Mouse (Mus musculus) hindbrain, embryonic 16.5 days (tissue): ENCODE data around the gene Tbcel. TPM values are rescaled to one million over a fixed set of nuclear protein-coding genes. Genes with fewer than 3 reads are reported as not detected.
A peak's percentile ranks its signal among the peaks of the same experiment; 100 is the strongest.

Source experiments
- ATAC-seq: fragments of 200-750 bp; cut with Nextera tagmentation; 2 replicates; pipeline ENCODE4 v1.8.0; 2017; ENCODE audit warnings: moderate TSS enrichment, moderate library complexity
- H3K27ac ChIP-seq: fragments of 300-500 bp; sonication (generic); 2 replicates; pipeline ENCODE4 v1.5.1; 2014; ENCODE audit warnings: low read depth, mild to moderate bottlenecking, control low read depth, low read length, moderate library complexity
- H3K27me3 ChIP-seq: fragments of 300-500 bp; sonication (generic); replicated peaks from 2 replicates; pipeline ENCODE4 v1.6.1; 2014; ENCODE audit warnings: low read length; ENCODE audit not compliant: control insufficient read depth, insufficient read depth
- H3K36me3 ChIP-seq: fragments of 300-500 bp; sonication (generic); 2 replicates; pipeline ENCODE4 v1.6.1; 2014; ENCODE audit warnings: mild to moderate bottlenecking, low read length, moderate library complexity, mixed read lengths; ENCODE audit not compliant: control insufficient read depth, insufficient read depth
- H3K4me1 ChIP-seq: fragments of 300-500 bp; sonication (generic); 2 replicates; pipeline ENCODE4 v1.6.1; 2014; ENCODE audit warnings: low read depth, low read length; ENCODE audit not compliant: control insufficient read depth, insufficient read depth
- H3K4me2 ChIP-seq: fragments of 300-500 bp; sonication (generic); 2 replicates; pipeline ENCODE4 v1.6.1; 2014; ENCODE audit warnings: mild to moderate bottlenecking, low read length, control low read depth, moderate library complexity
- H3K4me3 ChIP-seq: fragments of 300-500 bp; sonication (generic); 2 replicates; pipeline ENCODE4 v1.5.1; 2014; ENCODE audit warnings: mild to moderate bottlenecking, low read length, control low read depth, moderate library complexity
- H3K9ac ChIP-seq: fragments of 300-500 bp; sonication (generic); 2 replicates; pipeline ENCODE4 v1.6.1; 2014; ENCODE audit warnings: low read depth, mild to moderate bottlenecking, control low read depth, low read length, moderate library complexity
- H3K9me3 ChIP-seq: fragments of 300-500 bp; sonication (generic); 2 replicates; pipeline ENCODE4 v1.6.1; 2014; ENCODE audit warnings: mild to moderate bottlenecking, low read length, moderate library complexity; ENCODE audit not compliant: control insufficient read depth
- WGBS: fragments of 180-500 bp; shearing (Covaris S2); extraction: QIAGEN DNeasy Blood & Tissue Kit; methylation state at CpG from one replicate; pipeline ENCODE4 v1.1.7; 2014; 5-methylcytosine and 5-hydroxymethylcytosine counted together
- polyA plus RNA-seq: library from polyadenylated mRNA; unstranded; fragments of >200 nt; fragmentation: Nextera tagmentation; extraction: Ambion mirVana; gene quantifications from 2 replicates; pipeline ENCODE4 v1.2.1, GENCODE M21; 2015

The Tbcel gene
- polyA plus RNA-seq, 1 experiment from 2014 or later, result 4.4 TPM

DNA sequence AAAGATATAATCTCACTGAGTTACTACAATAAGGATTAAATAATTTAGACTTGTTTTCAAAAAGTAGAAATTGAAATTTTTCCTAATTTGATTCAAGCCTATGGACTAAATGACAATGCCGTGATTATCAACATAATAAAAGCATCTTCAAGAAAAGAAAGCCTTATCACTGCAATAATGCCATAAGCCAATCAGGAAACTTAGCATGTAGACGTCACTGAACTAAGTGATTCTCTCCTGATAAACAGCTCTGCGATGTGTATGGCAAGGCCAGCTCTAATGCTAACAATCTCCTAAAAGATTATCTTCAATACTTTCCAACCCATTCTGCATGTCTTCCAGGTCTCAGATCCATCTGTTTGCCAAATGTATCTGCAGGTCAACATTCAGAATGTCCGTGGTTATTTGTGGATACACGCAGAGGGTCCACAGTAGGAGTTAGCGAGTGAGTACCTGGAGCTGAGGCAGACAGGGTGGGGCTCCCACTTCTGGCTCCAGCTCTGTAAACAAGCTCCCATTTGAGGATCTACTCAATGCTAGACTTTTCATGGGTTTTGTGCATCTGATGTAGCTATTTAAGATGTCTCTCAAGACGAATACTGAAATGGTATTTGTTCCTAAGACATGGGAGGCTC lies 44.9 kb downstream of the Tbcel start:
- H3K4me1 ChIP-seq, result no peaks in the 10 kb centered on the region
- H3K9ac ChIP-seq, result no peak overlapping the region
- WGBS, result 91% methylated on average over 7 of the region's 7 CpGs
- no peak overlapping the region for H3K4me3 ChIP-seq
- H3K27me3 ChIP-seq, result no peaks in the 10 kb centered on the region
- no peak overlapping the region for H3K4me2 ChIP-seq
- no peak overlapping the region for H3K27ac ChIP-seq
- H3K9me3 ChIP-seq, result no peaks in the 10 kb centered on the region
- no peaks in the 10 kb centered on the region for H3K36me3 ChIP-seq
- ATAC-seq, result no peak

DNA sequence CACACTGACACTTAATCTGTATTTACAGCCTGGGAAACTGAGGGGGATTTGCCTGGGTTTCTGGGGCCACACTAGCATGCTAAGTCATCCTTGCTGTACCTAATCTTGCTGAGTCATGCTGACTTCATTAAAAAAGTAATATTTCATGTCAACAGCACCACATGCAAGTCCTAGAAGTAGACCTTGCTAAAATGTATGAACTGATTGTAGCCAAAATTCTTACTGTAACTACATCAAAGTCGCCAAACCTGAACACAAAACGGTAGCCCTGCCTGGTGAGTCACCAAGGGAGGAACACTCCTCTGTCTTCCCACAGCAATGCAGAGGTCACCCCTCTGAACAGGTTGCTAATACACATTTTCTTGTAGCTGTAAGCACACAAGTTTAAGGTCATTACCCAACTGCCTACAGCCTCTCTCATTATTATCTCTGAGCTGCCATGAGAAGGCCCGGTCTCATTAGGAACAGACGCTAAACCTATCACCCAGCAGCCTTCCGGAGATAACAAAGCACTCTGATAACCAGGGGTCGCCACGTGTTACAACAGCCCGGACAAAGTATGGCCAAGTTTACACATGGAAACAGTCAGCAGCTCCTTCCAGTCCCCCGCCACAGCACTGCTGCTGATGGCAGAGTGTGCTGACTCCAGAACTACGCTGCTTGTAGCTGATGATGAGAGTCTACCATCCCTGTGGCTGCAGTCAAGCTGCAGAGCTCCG lies 46.1 kb downstream of the Tbcel start:
- H3K9me3 ChIP-seq, result no peaks in the 10 kb centered on the region
- no peak overlapping the region for H3K9ac ChIP-seq
- no peaks in the 10 kb centered on the region for H3K36me3 ChIP-seq
- H3K4me3 ChIP-seq, result no peak overlapping the region
- ATAC-seq, result no peak
- no peaks in the 10 kb centered on the region for H3K27me3 ChIP-seq
- H3K4me1 ChIP-seq, result no peaks in the 10 kb centered on the region
- no peak overlapping the region for H3K27ac ChIP-seq
- 85% methylated on average over 11 of the region's 11 CpGs for WGBS
- H3K4me2 ChIP-seq, result no peak overlapping the region

DNA sequence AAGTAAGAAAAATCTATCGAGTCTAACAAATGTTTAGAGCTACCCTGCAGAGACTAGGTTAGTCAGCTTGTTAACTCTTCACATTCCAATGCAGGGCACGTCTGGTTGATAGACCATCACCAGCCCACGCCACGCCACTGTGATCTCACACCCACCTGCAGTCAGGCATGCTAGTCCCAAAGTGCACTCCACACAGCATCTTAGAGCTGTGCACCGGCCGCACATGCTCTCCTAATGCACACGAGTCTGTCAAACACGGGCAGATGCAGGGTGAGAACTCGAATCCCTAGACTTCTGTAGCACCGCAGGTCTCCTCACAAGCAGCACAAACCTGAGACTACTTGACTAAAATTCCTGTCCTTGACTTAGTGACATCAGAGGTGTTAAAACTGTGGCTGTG lies 47.3 kb downstream of the Tbcel start:
- 87% methylated on average over 10 of the region's 10 CpGs for WGBS
- Histone ChIP-seq H3K36me3 (no peaks in the 10 kb centered on the region), H3K4me1 (no peaks in the 10 kb centered on the region), H3K9me3 (no peaks in the 10 kb centered on the region), H3K4me3 (no peak overlapping the region), H3K4me2 (no peak overlapping the region), H3K27ac (no peak overlapping the region), H3K9ac (no peak overlapping the region), H3K27me3 (no peaks in the 10 kb centered on the region)
- ATAC-seq, result no peak

DNA sequence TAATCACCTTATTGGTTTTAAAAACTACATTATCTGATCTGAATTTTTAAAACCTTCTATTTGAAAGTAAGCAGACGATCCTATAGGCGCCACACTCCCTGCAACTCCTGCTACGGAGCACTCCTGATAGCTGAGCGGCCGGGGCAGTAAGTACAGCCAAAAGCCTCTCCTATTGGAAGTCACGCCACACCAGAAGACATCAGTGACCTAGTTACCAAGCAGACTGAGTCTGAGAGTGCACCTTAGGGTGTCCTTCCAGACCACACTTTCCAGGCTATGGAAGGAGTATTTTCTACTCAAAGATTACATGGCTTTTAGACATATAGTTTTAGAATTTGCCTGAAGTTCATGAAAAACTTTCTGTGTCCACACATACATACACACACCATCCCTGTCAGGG lies 47.9 kb downstream of the Tbcel start:
- Histone ChIP-seq H3K27ac (no peak overlapping the region), H3K27me3 (no peaks in the 10 kb centered on the region)
- WGBS, result 90% methylated on average over 6 of the region's 6 CpGs

DNA sequence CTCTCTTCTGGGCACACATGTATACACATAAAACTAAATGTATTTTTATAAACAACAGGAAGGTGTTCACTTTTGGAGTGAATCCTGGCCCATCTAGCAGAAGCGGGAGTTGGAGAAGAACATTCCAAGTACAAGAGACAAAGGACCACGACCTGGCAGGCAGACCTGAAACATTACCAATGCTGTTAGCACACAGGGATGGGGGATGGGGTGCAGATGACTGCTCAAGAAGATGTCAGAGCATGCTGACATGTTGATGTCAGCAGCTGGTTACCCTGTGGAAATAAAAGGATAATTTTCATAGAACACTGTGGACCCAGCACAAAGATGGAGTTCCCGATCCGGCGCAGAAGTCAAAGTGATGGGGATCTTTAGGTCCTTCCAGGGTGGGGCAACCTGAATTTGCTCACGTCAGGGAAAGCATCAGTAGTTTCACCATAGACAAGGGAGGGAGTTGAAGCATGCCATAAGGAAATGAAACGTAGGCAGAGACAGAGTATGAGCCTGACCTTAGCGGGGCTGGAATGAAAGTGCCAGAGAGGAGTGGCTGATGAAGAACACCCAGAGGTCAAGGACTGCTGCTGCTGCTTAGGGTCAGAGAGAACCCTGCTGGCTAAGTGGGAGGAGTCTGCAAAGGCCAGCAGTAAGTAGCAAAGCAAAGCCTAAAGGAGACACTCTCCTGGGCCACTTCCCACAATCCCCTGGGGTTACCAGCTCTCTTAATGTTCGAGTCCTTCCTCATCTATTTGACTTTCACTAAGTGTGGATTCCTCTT lies 48.7 kb downstream of the Tbcel start:
- ATAC-seq, result no peak
- H3K9ac ChIP-seq, result no peak overlapping the region
- H3K27ac ChIP-seq, result no peak overlapping the region
- H3K4me3 ChIP-seq, result no peak overlapping the region
- no peaks in the 10 kb centered on the region for H3K36me3 ChIP-seq
- H3K4me1 ChIP-seq, result peaks cover 2% of the 10 kb centered on the region; the same call in 1 of the 2 replicates
- H3K4me2 ChIP-seq, result no peak overlapping the region
- WGBS, result 73% methylated on average over 9 of the region's 9 CpGs
- H3K27me3 ChIP-seq, result no peaks in the 10 kb centered on the region
- H3K9me3 ChIP-seq, result no peaks in the 10 kb centered on the region

More for the DNA sequence above, 47.9 kb downstream of the Tbcel start:
- H3K4me3 ChIP-seq, result no peak overlapping the region
- H3K4me2 ChIP-seq, result no peak overlapping the region
- no peak overlapping the region for H3K9ac ChIP-seq
- no peaks in the 10 kb centered on the region for H3K9me3 ChIP-seq
- no peaks in the 10 kb centered on the region for H3K4me1 ChIP-seq
- H3K36me3 ChIP-seq, result no peaks in the 10 kb centered on the region
- no peak for ATAC-seq

DNA sequence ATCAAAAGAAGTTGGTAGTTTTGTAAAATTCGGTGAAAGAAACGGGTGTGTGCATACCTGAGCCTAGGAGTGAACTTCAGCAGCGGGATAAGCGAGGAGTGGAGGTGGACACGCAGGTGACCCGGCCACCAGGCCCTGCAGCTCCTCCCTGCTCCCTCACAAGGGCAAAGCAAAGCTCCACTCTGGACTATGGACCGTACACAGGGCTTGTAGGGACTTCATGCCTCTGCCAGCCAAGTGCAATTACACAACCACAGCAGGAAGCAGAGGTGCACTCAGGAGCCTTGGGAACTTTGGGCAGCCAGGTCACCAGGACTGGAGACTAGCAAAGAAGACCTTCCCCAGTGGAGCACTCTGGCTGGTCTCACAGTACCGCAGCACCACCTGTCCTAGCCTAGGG lies 50.1 kb downstream of the Tbcel start:
- Histone ChIP-seq H3K9ac (no peak overlapping the region), H3K27ac (no peak overlapping the region), H3K4me1 (peaks cover 2% of the 10 kb centered on the region; the same call in 1 of the 2 replicates), H3K36me3 (no peaks in the 10 kb centered on the region), H3K9me3 (no peaks in the 10 kb centered on the region), H3K4me3 (no peak overlapping the region), H3K27me3 (no peaks in the 10 kb centered on the region), H3K4me2 (no peak overlapping the region)
- ATAC-seq, result no peak
- 95% methylated on average over 8 of the region's 8 CpGs for WGBS

DNA sequence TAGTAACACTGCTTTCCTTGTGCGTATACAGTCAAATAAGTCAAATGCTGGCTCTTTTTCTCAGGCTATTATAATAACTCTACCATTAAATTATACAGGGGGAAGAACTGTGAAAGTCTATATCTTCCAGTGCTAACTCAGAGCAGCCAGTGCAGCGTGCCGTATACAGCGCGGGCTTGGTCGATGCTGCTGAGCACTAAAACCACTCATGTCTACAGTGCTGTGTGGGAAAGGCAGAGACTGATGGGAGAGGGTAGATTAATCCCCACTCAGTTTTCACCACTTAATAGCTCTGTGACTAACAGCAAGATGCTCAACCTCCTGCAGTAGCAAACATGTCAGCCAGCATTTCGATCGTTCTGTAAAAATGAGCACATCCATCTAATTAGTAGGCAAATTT lies 53.2 kb downstream of the Tbcel start:
- Histone ChIP-seq H3K4me3 (no peak overlapping the region), H3K27ac (no peak overlapping the region), H3K4me1 (peaks cover 2% of the 10 kb centered on the region; the same call in 1 of the 2 replicates), H3K9me3 (no peaks in the 10 kb centered on the region), H3K4me2 (no peak overlapping the region), H3K27me3 (no peaks in the 10 kb centered on the region), H3K9ac (no peak overlapping the region), H3K36me3 (peaks cover 13% of the 10 kb centered on the region)
- ATAC-seq, result peak; percentile 65; the same call in 1 of the 2 replicates
- WGBS, result 72% methylated on average over 8 of the region's 8 CpGs

DNA sequence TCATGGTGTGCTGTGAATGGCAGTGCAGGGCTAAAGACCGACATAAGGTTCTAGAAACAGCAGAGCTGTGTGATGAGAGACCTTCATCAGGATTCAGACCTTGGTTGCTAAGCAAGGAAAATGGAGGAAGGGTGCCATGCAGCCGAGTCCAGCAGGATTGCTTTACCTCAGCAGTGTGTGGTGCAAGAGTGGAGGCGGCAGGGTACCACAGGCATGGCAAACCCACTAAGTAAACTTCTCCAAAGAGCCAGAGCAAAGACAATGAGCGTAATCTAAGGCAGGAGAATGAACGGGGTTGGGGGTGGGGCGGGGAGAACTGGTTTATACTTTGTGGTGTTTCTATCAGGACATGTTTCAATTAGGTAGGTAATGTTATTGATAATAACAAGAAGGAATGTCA lies 58.6 kb downstream of the Tbcel start:
- H3K4me2 ChIP-seq, result no peak overlapping the region
- H3K4me1 ChIP-seq, result no peaks in the 10 kb centered on the region
- no peak overlapping the region for H3K9ac ChIP-seq
- no peak for ATAC-seq
- no peaks in the 10 kb centered on the region for H3K9me3 ChIP-seq
- WGBS, result 94% methylated on average over 6 of the region's 6 CpGs
- H3K36me3 ChIP-seq, result peaks cover 13% of the 10 kb centered on the region
- H3K27me3 ChIP-seq, result no peaks in the 10 kb centered on the region
- H3K4me3 ChIP-seq, result no peak overlapping the region
- H3K27ac ChIP-seq, result no peak overlapping the region

DNA sequence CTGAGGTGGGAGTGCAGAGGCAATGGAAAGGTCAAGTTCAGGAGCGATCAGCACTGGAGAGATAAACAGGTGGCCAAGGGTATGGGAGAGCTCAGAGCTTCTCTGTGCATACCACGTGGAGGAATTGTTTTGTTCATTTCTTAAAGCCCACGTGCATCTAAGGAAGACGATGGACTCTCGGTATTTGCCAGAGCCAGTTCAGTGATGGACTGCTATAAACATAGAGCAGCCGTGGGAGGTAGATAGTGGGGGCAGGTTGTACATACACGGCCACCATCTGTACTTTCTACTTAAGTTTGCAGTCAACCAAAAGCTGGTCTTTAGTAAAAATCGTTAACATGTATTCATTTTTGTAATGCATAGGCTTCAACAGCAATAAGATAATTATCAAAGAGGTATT lies 65.5 kb downstream of the Tbcel start:
- Histone ChIP-seq H3K9ac (no peak overlapping the region), H3K4me3 (no peak overlapping the region), H3K4me2 (no peak overlapping the region), H3K27me3 (no peaks in the 10 kb centered on the region), H3K36me3 (peaks cover 18% of the 10 kb centered on the region), H3K4me1 (no peaks in the 10 kb centered on the region), H3K9me3 (no peaks in the 10 kb centered on the region), H3K27ac (no peak overlapping the region)
- no peak for ATAC-seq
- 93% methylated on average over 8 of the region's 8 CpGs for WGBS
